Mouse (Mus musculus) brain, embryonic 14.5 days (tissue): ENCODE data around the gene Bub1b.

Experiments used
- CTCF ChIP-seq: fragments of 200-500 bp; IDR thresholded peaks from 2 replicates; pipeline ENCODE4 v1.5.1; 2012; ENCODE audit warnings: inconsistent platforms, mild to moderate bottlenecking, moderate library complexity, borderline replicate concordance; ENCODE audit not compliant: insufficient read depth, insufficient read length; ENCODE audit errors: extremely low read depth
- POLR2A ChIP-seq: fragments of 200-500 bp; IDR thresholded peaks from 2 replicates; pipeline ENCODE4 v1.6.1; 2012; ENCODE audit warnings: mild to moderate bottlenecking, inconsistent platforms, borderline replicate concordance; ENCODE audit not compliant: poor library complexity, insufficient read depth, insufficient read length, severe bottlenecking; ENCODE audit errors: extremely low read depth

DNA sequence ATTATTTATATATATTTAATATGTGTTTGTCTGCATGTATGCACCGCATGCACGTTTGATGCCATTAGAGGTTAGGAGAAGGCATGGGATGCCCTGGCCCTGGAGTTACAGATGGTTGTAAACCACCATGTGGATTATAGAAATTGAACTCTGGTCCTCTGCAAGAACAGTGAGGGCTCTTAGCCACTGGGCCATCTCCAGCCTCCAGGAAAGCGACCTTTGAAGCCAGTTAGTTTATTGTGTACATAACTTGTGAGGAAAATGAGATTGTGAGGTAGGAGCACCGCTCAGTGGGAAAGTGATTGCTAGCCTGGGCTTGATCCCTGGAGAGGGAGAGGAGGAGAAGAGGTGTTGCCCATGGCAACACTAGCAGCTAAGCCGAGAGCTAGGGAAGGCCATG lies 39.2 kb downstream of the Bub1b start:
- TF ChIP-seq CTCF, result no peak
- no peak for TF ChIP-seq POLR2A
